Mouse (Mus musculus): Measurements from ENCODE around the gene Tex22.

GRCm38 (mm10) chr12:113041481-113042439 lies 32.5 kb upstream of the Tex22 start:
- TF ChIP-seq CTCF (IDR thresholded peaks at IDR 0.05; ENCODE audit: low read depth): no peak
- no peak for TF ChIP-seq EP300 (IDR thresholded peaks at IDR 0.05; ENCODE audit: low read depth)
